Mouse (Mus musculus) liver, adult 2 months (tissue): ENCODE results near the gene Trmt61a. TPM values are rescaled to one million over a fixed set of nuclear protein-coding genes. Genes with fewer than 3 reads are reported as not detected.

ENCODE experiments used
- DNase-seq: peaks from one replicate; pipeline ENCODE4 v3.0.0-alpha.2; 2011; ENCODE audit warnings: low read depth, low spot score; ENCODE audit errors: extremely low read depth
- H3K27ac ChIP-seq: fragments of 200-500 bp; replicated peaks from 2 replicates; pipeline ENCODE4 v1.5.1; 2012; ENCODE audit warnings: low read depth, mild to moderate bottlenecking, control low read depth, inconsistent platforms, low read length; ENCODE audit not compliant: insufficient read depth
- H3K27me3 ChIP-seq: fragments of 200-500 bp; 2 replicates; pipeline ENCODE4 v1.6.1; 2012; ENCODE audit warnings: mild to moderate bottlenecking, moderate library complexity, low read length, inconsistent platforms; ENCODE audit not compliant: control insufficient read depth, insufficient read depth
- H3K36me3 ChIP-seq: fragments of 200-500 bp; 2 replicates; pipeline ENCODE4 v1.6.1; 2012; ENCODE audit warnings: low read length, inconsistent platforms; ENCODE audit not compliant: control insufficient read depth, insufficient read depth
- H3K4me1 ChIP-seq: fragments of 200-500 bp; 2 replicates; pipeline ENCODE4 v1.6.1; 2011; ENCODE audit warnings: low read length; ENCODE audit not compliant: control insufficient read depth, insufficient read depth
- H3K4me3 ChIP-seq: fragments of 200-500 bp; 2 replicates; pipeline ENCODE4 v1.5.1; 2011; ENCODE audit warnings: low read depth, mild to moderate bottlenecking, control low read depth, low read length, moderate library complexity; ENCODE audit not compliant: insufficient read depth
- H3K79me2 ChIP-seq: fragments of 200-500 bp; 2 replicates; pipeline ENCODE4 v1.6.1; 2012; ENCODE audit warnings: inconsistent platforms, mild to moderate bottlenecking, low read length, moderate library complexity; ENCODE audit not compliant: control insufficient read depth, insufficient read depth
- H3K9ac ChIP-seq: fragments of 200-500 bp; 2 replicates; pipeline ENCODE4 v1.6.1; 2012; ENCODE audit warnings: low read depth, mild to moderate bottlenecking, control low read depth, inconsistent platforms, low read length
- CTCF ChIP-seq: fragments of 200-500 bp; IDR thresholded peaks from 2 replicates; pipeline ENCODE4 v1.5.1; 2011; ENCODE audit warnings: low read depth, low read length, control low read depth
- POLR2A ChIP-seq: fragments of 200-500 bp; IDR thresholded peaks from 2 replicates; pipeline ENCODE4 v1.6.1; 2011; ENCODE audit warnings: low read length, control low read depth; ENCODE audit not compliant: insufficient read depth; ENCODE audit errors: extremely low read depth
- WGBS: fragments of 180-500 bp; shearing (Covaris S2); methylation state at CpG from one replicate; pipeline ENCODE4 v1.1.7; 2018; 5-methylcytosine and 5-hydroxymethylcytosine counted together
- polyA plus RNA-seq: library from polyadenylated mRNA; depleted of rRNA; stranded (reverse); fragments of >200 nt; gene quantifications from 2 replicates; pipeline ENCODE4 v1.2.3, GENCODE M21; 2012
- total RNA-seq: library from RNA; depleted of rRNA; stranded (reverse); fragments of >200 nt; gene quantifications from 2 replicates; pipeline ENCODE4 v1.2.3, GENCODE M21; 2014

Trmt61a gene
- total and polyA plus RNA-seq, 2 experiments: 2.3 to 33.1 TPM

- TF ChIP-seq POLR2A (no peak), CTCF (no peak)
- Histone ChIP-seq H3K27ac (peak overlapping the region; percentile 32; the same call in 1 of the 2 replicates), H3K79me2 (no peaks in the 10 kb centered on the region), H3K27me3 (no peaks in the 10 kb centered on the region), H3K4me1 (peaks cover 10% of the 10 kb centered on the region), H3K36me3 (no peaks in the 10 kb centered on the region), H3K4me3 (no peak overlapping the region), H3K9ac (no peak overlapping the region; the same call in 1 of the 2 replicates)
- 58% methylated on average over 5 of the region's 5 CpGs for WGBS
- DNase-seq: peak; percentile 31
Measured at GRCm38 (mm10) chr12:111691346-111691872, 13.5 kb downstream of the Trmt61a start.

GRCm38 (mm10) chr12:111692899-111693298 is 15.0 kb downstream of the Trmt61a start:
- peaks cover 8% of the 10 kb centered on the region for H3K4me1 ChIP-seq
- H3K9ac ChIP-seq: no peak overlapping the region
- WGBS: 85% methylated on average over 5 of the region's 5 CpGs
- H3K4me3 ChIP-seq: no peak overlapping the region
- DNase-seq: no peak
- no peak overlapping the region for H3K27ac ChIP-seq
- no peaks in the 10 kb centered on the region for H3K79me2 ChIP-seq
- H3K36me3 ChIP-seq: no peaks in the 10 kb centered on the region
- TF ChIP-seq CTCF (no peak), POLR2A (no peak)
- H3K27me3 ChIP-seq: no peaks in the 10 kb centered on the region

- Histone ChIP-seq H3K27ac (peak overlapping the region; percentile 65), H3K79me2 (no peaks in the 10 kb centered on the region), H3K27me3 (no peaks in the 10 kb centered on the region), H3K4me3 (no peak overlapping the region), H3K9ac (no peak overlapping the region), H3K36me3 (no peaks in the 10 kb centered on the region), H3K4me1 (peaks cover 8% of the 10 kb centered on the region)
- TF ChIP-seq CTCF (no peak), POLR2A (no peak)
- WGBS: 77% methylated on average over 18 of the region's 18 CpGs
- no peak for DNase-seq
Measured at GRCm38 (mm10) chr12:111693341-111694270, 15.7 kb downstream of the Trmt61a start.

GRCm38 (mm10) chr12:111694271-111694781 is 16.4 kb downstream of the Trmt61a start:
- Histone ChIP-seq H3K9ac (0 out of 2 replicates have a peak overlapping the region, but pooled peaks have one; percentile 15), H3K4me1 (peaks cover 3% of the 10 kb centered on the region), H3K4me3 (no peak overlapping the region), H3K36me3 (no peaks in the 10 kb centered on the region), H3K79me2 (no peaks in the 10 kb centered on the region), H3K27me3 (no peaks in the 10 kb centered on the region), H3K27ac (peak overlapping the region; percentile 65)
- 28% methylated on average over 12 of the region's 12 CpGs for WGBS
- peak; percentile 15 for DNase-seq
- TF ChIP-seq CTCF (no peak), POLR2A (no peak)

GRCm38 (mm10) chr12:111694880-111695804 is 17.2 kb downstream of the Trmt61a start:
- H3K27ac ChIP-seq: no peak overlapping the region
- H3K4me3 ChIP-seq: no peak overlapping the region
- WGBS: 73% methylated on average over 13 of the region's 13 CpGs
- DNase-seq: no peak
- TF ChIP-seq POLR2A (no peak), CTCF (no peak)
- H3K9ac ChIP-seq: no peak overlapping the region
- no peaks in the 10 kb centered on the region for H3K36me3 ChIP-seq
- H3K4me1 ChIP-seq: peaks cover 3% of the 10 kb centered on the region; the same call in 1 of the 2 replicates
- no peaks in the 10 kb centered on the region for H3K79me2 ChIP-seq
- H3K27me3 ChIP-seq: no peaks in the 10 kb centered on the region
